In genomic region chr14:74848224-74848623, GRCm38 (mm10) we compare ENCODE assay signal across 13 mouse cellular contexts.
DNase-seq lines count a peak whose midpoint lies in the region; ATAC-seq and TF ChIP-seq lines count a peak whose summit lies in the region.
"Had no signal": no experiment of that assay in that cellular context is flagged by ENCODE, and none has a peak within 500 bp of the region (broad histone marks: within the 10 kb centered on the region; RNA-seq: fewer than 3 reads in every experiment).

No protein-coding gene starts in this region.

- no peaks in the 10 kb centered on the region for H3K9me3 ChIP-seq in heart, embryonic 15.5 days (replicated peaks)
- H3K9me3 ChIP-seq in lung, embryonic 14.5 days (ENCODE audit: low read depth, low read length) = no peaks in the 10 kb centered on the region
- H3K9me3 ChIP-seq in limb, embryonic 15.5 days = no peaks in the 10 kb centered on the region
- H3K9me3 ChIP-seq: hindbrain, embryonic 10.5 days; liver, embryonic 12.5 days had no signal

- no peak for ATAC-seq in heart, embryonic 15.5 days (replicated peaks; ENCODE audit: insufficient number of reproducible peaks, insufficient read depth, low FRiP score, low read depth)
- ATAC-seq in lung, embryonic 14.5 days (ENCODE audit: insufficient read depth) = no peak
- ATAC-seq in limb, embryonic 15.5 days (ENCODE audit: insufficient number of reproducible peaks, low FRiP score, low TSS enrichment, low read depth) = no peak
- ATAC-seq: forebrain, postnatal 0 days had no signal

- no peak overlapping the region for H3K4me2 ChIP-seq in heart, embryonic 15.5 days
- H3K4me2 ChIP-seq in lung, embryonic 14.5 days = no peak overlapping the region
- no peak overlapping the region for H3K4me2 ChIP-seq in limb, embryonic 15.5 days

- no peak for TF ChIP-seq CTCF in lung, embryonic 14.5 days (IDR thresholded peaks at IDR 0.05; ENCODE audit: low read depth)
- no peak for TF ChIP-seq CTCF in bone marrow macrophage, adult 2 months (IDR thresholded peaks at IDR 0.05; ENCODE audit: low read depth, low read length)

- H3K4me3 ChIP-seq in heart, embryonic 15.5 days = no peak overlapping the region
- no peak overlapping the region for H3K4me3 ChIP-seq in lung, embryonic 14.5 days (ENCODE audit: low read depth, low read length)
- peak overlapping the region; percentile 45; the same call in 1 of the 2 replicates for H3K4me3 ChIP-seq in bone marrow macrophage, adult 2 months (ENCODE audit: insufficient read depth, low read length)
- H3K4me3 ChIP-seq in limb, embryonic 15.5 days = no peak overlapping the region
- H3K4me3 ChIP-seq: hindbrain, embryonic 10.5 days; layer of hippocampus, adult 2 months had no signal

- no peak for TF ChIP-seq POLR2A in bone marrow macrophage, adult 2 months (IDR thresholded peaks at IDR 0.05; ENCODE audit: borderline replicate concordance, low read depth, low read length)

- intact Hi-C loops in heart, postnatal 10 days (cut with DNase I) = loop anchor here (5.0 kb wide), 1 partner anchor 99 kb away; the partner anchor contains the start of gene Lrch1

- 92% methylated on average over 5 of the region's 5 CpGs for WGBS in heart, embryonic 15.5 days
- WGBS in lung, embryonic 14.5 days = 92% methylated on average over 5 of the region's 5 CpGs
- WGBS in limb, embryonic 15.5 days = 89% methylated on average over 5 of the region's 5 CpGs

- H3K27me3 ChIP-seq in heart, embryonic 15.5 days = no peaks in the 10 kb centered on the region
- H3K27me3 ChIP-seq in lung, embryonic 14.5 days (ENCODE audit: insufficient read depth, low read length) = no peaks in the 10 kb centered on the region
- H3K27me3 ChIP-seq in limb, embryonic 15.5 days = no peaks in the 10 kb centered on the region
- H3K27me3 ChIP-seq: liver, embryonic 12.5 days; Patski had no signal

- H3K36me3 ChIP-seq in heart, embryonic 15.5 days = no peaks in the 10 kb centered on the region
- H3K36me3 ChIP-seq in lung, embryonic 14.5 days (ENCODE audit: insufficient read depth) = no peaks in the 10 kb centered on the region
- no peaks in the 10 kb centered on the region for H3K36me3 ChIP-seq in limb, embryonic 15.5 days
- H3K36me3 ChIP-seq: hindbrain, embryonic 10.5 days; liver, embryonic 12.5 days had no signal

- no peak for DNase-seq in heart, postnatal 10 days
- DNase-seq in lung, embryonic 14.5 days = no peak
- DNase-seq in lung, postnatal 36 days = no peak
- DNase-seq in urinary bladder, postnatal 14 days (ENCODE audit: low spot score) = no peak
- DNase-seq: cerebellum, adult 18-20 months; forebrain, postnatal 0 days had no signal

- H3K27ac ChIP-seq in heart, embryonic 15.5 days = peak overlapping the region; percentile 88
- peak overlapping the region; percentile 89 for H3K27ac ChIP-seq in lung, embryonic 14.5 days (ENCODE audit: low read depth)
- peak overlapping the region; percentile 75 for H3K27ac ChIP-seq in bone marrow macrophage, adult 2 months (ENCODE audit: insufficient read depth, low read depth, low read length)
- 0 out of 2 replicates have a peak overlapping the region, but pooled peaks have one; percentile 22 for H3K27ac ChIP-seq in limb, embryonic 15.5 days
- H3K27ac ChIP-seq: hindbrain, embryonic 10.5 days; layer of hippocampus, adult 2 months; liver, embryonic 12.5 days had no signal

- no peak overlapping the region for H3K9ac ChIP-seq in heart, embryonic 15.5 days
- no peak overlapping the region for H3K9ac ChIP-seq in lung, embryonic 14.5 days
- no peak overlapping the region for H3K9ac ChIP-seq in limb, embryonic 15.5 days
- H3K9ac ChIP-seq: forebrain, postnatal 0 days; liver, embryonic 12.5 days had no signal

- peaks cover 71% of the 10 kb centered on the region for H3K4me1 ChIP-seq in heart, embryonic 15.5 days (replicated peaks)
- H3K4me1 ChIP-seq in lung, embryonic 14.5 days (ENCODE audit: insufficient read depth) = peaks cover 39% of the 10 kb centered on the region
- peaks cover 32% of the 10 kb centered on the region for H3K4me1 ChIP-seq in bone marrow macrophage, adult 2 months (ENCODE audit: control insufficient read depth, insufficient read depth, low read length)
- H3K4me1 ChIP-seq in limb, embryonic 15.5 days = peaks cover 50% of the 10 kb centered on the region

Comparison
In these comparisons a context has a peak if more than half of its experiments do, and no peak if none do; other contexts are left out.
1. H3K27ac ChIP-seq: peak in every context shown above with its lines; median percentile 89 in lung, embryonic 14.5 days; 88 in heart, embryonic 15.5 days; 75 in bone marrow macrophage, adult 2 months; 22 in limb, embryonic 15.5 days.